Mouse (Mus musculus) heart, adult 2 months (tissue): ENCODE measurements around the gene Ankrd9.

Source experiments
- CTCF ChIP-seq: fragments of 200-600 bp; IDR thresholded peaks from 2 replicates; pipeline ENCODE4 v1.8.1; 2022; ENCODE audit warnings: antibody characterized with exemption, mild to moderate bottlenecking, moderate library complexity
- EP300 ChIP-seq: fragments of 200-500 bp; IDR thresholded peaks from 2 replicates; pipeline ENCODE4 v1.6.1; 2011; ENCODE audit warnings: low read depth, low read length, control low read depth; ENCODE audit not compliant: insufficient read depth
- POLR2A ChIP-seq: fragments of 200-500 bp; IDR thresholded peaks from 2 replicates; pipeline ENCODE4 v1.6.1; 2011; ENCODE audit warnings: mild to moderate bottlenecking, low read depth, low read length, control low read depth; ENCODE audit not compliant: insufficient read depth

GRCm38 (mm10) chr12:111016807-111017206, 38.0 kb upstream of the Ankrd9 start:
- TF ChIP-seq CTCF (no peak), POLR2A (no peak), EP300 (no peak)
